Mouse (Mus musculus) erythroid progenitor cell, adult 5-6 weeks (primary cell): ENCODE results near the gene Slc5a10. TPM values are rescaled to one million over a fixed set of nuclear protein-coding genes. Genes with fewer than 3 reads are reported as not detected.

Experiments
- ATAC-seq: replicated peaks from 2 replicates; pipeline ENCODE4 v1.8.0; 2016; ENCODE audit warnings: moderate number of reproducible peaks, mild to moderate bottlenecking, moderate TSS enrichment, inconsistent platforms; ENCODE audit not compliant: poor library complexity, low FRiP score, severe bottlenecking
- total RNA-seq, 2 experiments: library from RNA; stranded (forward) in 1 of 2; stranded (reverse) in 1 of 2; fragments of 150-400 nt in 1 of 2; fragments of 186-747, 209-891 nt in 1 of 2; gene quantifications; 2 replicates each; pipeline versions ENCODE4 v1.2.3 to v1.2.4; 2015 to 2017; ENCODE audit warnings: low replicate concordance in 2 of 2

The Slc5a10 gene
- total RNA-seq, 2 experiments from 2014 or later = not detected

- no peak for ATAC-seq
These were observed 11.7 kb downstream of the Slc5a10 start for GRCm38 (mm10) chr11:61708928-61709327.

DNA sequence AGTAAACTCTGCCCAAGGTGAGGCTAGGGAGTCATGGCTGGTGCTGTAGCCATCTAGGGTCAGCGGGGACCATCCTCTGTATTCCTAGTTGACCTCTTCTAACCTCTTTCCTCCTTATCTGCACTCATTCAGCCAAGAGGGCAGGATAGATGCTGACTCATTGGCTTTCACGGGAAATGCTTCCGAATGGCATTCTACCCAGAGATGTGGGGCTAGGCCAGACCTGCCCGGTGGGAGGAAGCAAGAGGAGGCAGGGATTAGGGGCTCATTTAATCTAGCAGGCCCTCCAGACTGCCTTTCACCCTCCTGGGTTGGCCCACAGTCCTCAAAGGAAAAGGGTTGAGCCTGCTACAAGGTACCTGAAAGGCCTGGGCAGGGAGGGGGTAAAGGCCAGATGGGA, 14.4 kb downstream of the Slc5a10 start:
- no peak for ATAC-seq

DNA sequence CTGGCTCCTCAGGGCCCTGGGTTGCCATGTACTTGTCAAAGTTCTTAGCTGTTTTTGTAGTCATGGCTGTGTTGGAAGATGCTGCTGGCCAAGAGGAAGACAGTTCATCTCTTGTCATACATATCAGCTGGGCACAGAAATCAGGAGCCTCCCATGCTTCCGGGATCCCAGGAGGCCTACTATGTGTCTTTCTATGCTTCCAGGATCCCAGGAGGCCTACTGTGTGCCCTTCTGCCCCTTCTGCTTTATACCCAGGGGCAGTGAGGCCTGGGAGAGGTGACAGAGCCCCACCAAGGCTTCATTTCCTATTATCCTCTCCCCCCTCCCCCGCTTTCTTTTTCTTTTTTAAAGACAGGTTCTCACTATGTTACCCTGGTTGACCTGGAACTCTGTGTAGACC, 15.0 kb downstream of the Slc5a10 start:
- no peak for ATAC-seq

DNA sequence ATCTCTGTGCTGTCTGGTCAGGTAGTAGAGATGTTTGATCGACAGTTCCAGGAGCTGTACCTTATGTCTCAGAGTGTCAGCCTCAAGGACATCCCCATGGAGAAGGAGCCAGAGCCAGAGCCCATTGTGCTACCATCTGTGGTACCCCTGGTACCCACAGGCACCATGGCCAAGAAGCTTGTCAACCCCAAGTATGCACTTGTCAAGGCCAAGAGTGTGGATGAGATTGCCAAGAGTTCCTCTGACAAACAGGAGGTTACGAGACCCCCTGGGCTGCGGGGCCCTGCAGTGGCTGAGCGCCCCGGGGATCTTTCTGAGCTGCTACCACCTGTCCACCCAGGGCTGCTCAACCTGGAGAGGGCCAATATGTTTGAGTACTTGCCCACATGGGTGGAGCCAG, 18.1 kb downstream of the Slc5a10 start:
- ATAC-seq = no peak

GRCm38 (mm10) chr11:61701696-61702095, 18.9 kb downstream of the Slc5a10 start:
- no peak for ATAC-seq

GRCm38 (mm10) chr11:61699933-61700332, 20.7 kb downstream of the Slc5a10 start:
- ATAC-seq = no peak

DNA sequence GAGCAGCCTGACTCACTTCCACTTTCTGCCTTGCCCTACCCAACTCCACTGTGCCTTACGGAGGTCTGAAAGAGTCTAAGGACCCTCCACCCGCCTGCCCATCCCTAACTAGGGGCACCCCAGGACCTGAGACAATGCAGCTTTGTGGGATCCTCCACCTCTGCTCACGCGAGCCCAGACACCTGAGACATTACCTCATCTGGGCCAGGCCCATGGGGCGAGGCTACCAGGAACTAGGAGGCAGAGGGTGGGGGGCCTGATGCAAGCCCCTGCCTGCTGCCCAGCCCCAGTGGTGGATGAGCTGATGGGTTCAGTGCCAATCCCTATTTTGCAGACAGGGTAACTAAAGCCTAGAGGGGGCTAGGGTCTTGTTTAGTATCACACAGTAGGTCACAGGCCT, 21.2 kb downstream of the Slc5a10 start:
- no peak for ATAC-seq

DNA sequence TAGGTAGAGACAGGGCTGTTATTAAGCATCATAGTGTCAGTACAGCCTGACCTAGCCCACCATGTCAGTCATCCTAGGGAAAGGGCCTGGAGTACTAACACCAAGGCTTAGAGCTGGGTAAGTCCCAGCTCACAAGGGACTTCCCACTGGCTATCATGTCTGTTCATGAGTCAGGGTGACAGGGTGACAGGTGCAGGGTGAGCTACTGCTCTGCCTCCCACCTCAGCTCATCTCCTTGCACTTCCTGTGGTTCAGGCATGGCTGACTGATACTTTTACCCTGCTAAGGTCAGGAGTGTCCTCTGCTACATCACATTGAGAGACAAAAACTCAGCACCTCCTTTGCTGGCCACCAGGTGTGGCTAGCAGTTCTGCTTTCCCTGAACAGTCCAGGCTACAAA, 21.8 kb downstream of the Slc5a10 start:
- no peak for ATAC-seq

DNA sequence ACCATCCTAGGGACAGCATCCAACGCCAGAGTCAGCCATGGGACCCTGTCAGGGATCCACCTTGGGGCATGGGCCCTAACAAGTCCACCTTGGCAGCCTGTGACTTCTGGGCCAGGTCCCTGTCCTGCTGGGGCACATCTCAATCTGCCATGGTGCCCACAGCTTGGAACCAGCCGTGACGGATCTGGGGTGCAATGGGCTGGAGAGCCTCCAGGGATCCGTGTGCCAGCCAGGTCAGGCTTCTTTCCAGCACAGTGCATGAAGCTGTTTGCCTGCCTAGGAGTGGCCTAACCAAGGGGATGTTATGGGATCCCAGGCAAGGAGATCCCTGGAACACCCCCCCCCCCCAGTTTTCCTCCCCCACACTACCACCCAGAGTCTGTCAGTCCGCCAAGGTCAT, 27.6 kb downstream of the Slc5a10 start:
- ATAC-seq = no peak

GRCm38 (mm10) chr11:61687595-61687994, 33.0 kb downstream of the Slc5a10 start:
- ATAC-seq = no peak

GRCm38 (mm10) chr11:61686906-61687453, 33.6 kb downstream of the Slc5a10 start:
- no peak for ATAC-seq

DNA sequence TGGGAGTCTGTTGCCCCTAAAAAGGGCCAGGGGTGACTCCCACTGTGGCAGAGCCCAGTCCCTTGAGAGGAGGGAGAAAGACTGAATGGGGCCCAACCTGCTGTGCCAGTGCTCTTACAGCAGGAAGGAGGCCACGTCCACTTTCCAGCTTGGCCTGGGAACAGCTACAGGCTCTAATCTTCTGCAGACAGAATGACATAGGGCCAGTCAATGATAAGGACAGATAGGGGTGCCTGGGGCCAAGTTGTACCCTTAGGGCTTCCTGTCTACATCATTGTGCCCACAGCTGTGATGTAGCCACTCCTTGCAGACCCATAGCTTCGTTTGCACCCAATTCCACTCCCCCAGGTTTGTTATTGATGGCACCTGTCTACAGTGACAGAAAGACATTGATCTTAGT, 34.5 kb downstream of the Slc5a10 start:
- ATAC-seq = no peak

DNA sequence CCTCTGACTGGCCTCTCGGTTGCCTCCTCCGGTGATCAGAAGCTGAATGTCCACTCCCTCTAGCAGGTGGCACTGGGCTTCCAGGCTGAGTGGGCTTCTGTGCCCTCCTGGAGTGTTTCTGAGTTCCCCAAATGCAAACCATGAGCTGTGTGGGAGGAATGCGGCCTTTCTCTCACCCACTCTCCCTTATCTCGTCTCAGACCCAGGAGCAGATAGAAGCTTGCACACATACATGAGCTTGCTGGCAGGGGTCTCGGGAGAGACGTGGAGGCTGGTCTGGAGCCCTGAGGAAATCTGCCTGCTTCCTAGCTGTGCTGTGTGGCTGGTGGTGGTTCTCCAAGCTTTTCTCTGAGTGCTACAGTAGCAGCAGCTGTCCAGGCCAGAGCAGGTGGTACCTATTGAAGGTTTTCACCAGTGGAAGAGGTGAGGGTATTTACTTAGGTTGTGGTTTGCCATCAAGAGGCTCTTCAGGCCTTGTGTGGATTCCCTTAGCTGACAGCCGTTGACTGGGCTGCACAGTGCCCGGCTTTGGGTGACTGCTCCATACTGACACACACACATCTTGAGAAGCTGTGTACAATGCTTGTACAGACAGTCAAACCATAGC, 35.4 kb downstream of the Slc5a10 start:
- no peak for ATAC-seq

DNA sequence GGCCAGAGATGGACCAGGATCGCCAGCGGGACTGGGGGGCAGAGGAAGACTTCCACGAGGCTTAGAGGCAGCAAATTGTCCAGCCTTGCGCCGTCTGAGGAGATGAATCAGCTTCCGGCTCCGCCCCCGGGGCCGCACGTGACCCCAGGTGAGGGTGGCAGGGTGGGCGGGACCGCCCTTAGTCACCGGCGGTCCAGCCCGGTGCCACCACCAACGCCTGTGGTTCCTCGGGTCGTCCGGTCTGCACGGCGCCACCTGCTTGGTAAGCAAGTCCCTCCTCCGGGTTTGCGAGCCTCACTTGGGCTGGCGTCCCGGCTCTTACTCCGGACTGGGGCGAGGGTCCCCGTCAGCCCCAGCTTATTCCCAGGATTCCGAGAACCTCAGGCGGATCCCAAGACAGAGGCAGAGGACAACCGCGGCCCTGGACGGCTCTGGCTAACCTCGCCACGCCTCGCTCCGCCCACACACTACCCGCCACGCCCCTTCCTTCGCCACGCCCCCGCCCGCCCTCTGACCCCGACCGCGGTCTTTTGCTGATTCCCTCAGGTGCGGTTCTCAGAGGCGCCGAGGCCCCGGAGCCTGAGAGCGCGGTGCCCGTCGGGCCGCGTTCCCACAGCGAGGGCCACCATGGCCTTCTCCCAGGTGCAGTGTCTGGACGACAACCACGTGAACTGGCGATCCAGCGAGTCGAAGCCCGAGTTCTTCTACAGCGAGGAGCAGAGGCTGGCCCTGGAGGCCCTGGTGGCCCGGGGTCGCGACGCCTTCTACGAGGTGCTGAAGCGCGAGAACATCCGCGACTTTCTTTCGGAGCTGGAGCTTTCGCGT, 36.5 kb downstream of the Slc5a10 start, which contains the start of gene Fam83g:
TSS of gene Fam83g (plus strand) at position 185 of the 825 bp plus-strand sequence.
- ATAC-seq = peak; percentile 73

- ATAC-seq = no peak
These were observed 41.3 kb downstream of the Slc5a10 start for GRCm38 (mm10) chr11:61679091-61679866.

GRCm38 (mm10) chr11:61677709-61678108, 42.9 kb downstream of the Slc5a10 start:
- ATAC-seq = no peak

- no peak for ATAC-seq
These were observed 44.3 kb downstream of the Slc5a10 start for GRCm38 (mm10) chr11:61676216-61676854.

GRCm38 (mm10) chr11:61675332-61675731, 45.3 kb downstream of the Slc5a10 start:
- ATAC-seq = no peak

DNA sequence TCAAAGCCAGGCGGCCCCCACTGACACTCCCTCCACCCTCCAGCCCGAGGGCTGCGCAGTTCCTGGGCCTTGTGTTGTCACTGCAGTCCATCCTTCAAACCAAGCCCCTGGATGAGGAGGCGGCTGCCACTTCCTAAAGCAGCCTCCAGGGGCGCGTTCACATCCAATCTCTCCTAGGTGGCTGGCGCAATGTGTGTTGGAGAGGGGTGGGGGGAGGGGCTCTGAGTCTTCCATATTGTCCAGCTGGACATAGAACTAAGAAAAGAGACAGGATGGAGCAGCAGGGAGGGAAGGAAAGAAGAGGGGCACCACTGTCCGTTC, 45.8 kb downstream of the Slc5a10 start:
- ATAC-seq = no peak
